Mouse (Mus musculus) heart, postnatal 0 days (tissue): ENCODE results near the gene Ten1. TPM values are rescaled to one million over a fixed set of nuclear protein-coding genes. Genes with fewer than 3 reads are reported as not detected.

Source experiments
- ATAC-seq: fragments of 200-750 bp; cut with Nextera tagmentation; 2 replicates; pipeline ENCODE4 v1.8.0; 2017; ENCODE audit warnings: low read depth, moderate number of reproducible peaks, moderate library complexity; ENCODE audit not compliant: insufficient read depth
- DNase-seq: peaks from one replicate; pipeline ENCODE4 v3.0.0-alpha.2; 2016; ENCODE audit warnings: low spot score
- H3K27ac ChIP-seq: fragments of 300-500 bp; sonication (generic); 2 replicates; pipeline ENCODE4 v1.5.1; 2014; ENCODE audit warnings: low read depth, mild to moderate bottlenecking
- H3K27me3 ChIP-seq: fragments of 300-500 bp; sonication (generic); 2 replicates; pipeline ENCODE4 v1.6.1; 2014; ENCODE audit warnings: low read length, mixed read lengths; ENCODE audit not compliant: control insufficient read depth, insufficient read depth
- H3K36me3 ChIP-seq: fragments of 300-500 bp; sonication (generic); replicated peaks from 2 replicates; pipeline ENCODE4 v1.6.1; 2014; ENCODE audit warnings: low read length, mixed read lengths; ENCODE audit not compliant: control insufficient read depth, insufficient read depth
- H3K4me1 ChIP-seq: fragments of 300-500 bp; sonication (generic); 2 replicates; pipeline ENCODE4 v1.6.1; 2014; ENCODE audit warnings: antibody characterized with exemption; ENCODE audit not compliant: control insufficient read depth, insufficient read depth
- H3K4me2 ChIP-seq: fragments of 300-500 bp; sonication (generic); 2 replicates; pipeline ENCODE4 v1.6.1; 2014; ENCODE audit warnings: low read depth, mild to moderate bottlenecking, low read length, moderate library complexity
- H3K4me3 ChIP-seq: fragments of 300-500 bp; sonication (generic); 2 replicates; pipeline ENCODE4 v1.5.1; 2014; ENCODE audit warnings: low read depth, low read length
- H3K9ac ChIP-seq: fragments of 300-500 bp; sonication (generic); replicated peaks from 2 replicates; pipeline ENCODE4 v1.6.1; 2014; ENCODE audit warnings: low read depth, low read length, mixed read lengths
- H3K9me3 ChIP-seq: fragments of 300-500 bp; sonication (generic); replicated peaks from 2 replicates; pipeline ENCODE4 v1.6.1; 2016; ENCODE audit warnings: low read length; ENCODE audit not compliant: control insufficient read depth
- CTCF ChIP-seq: IDR thresholded peaks from 2 replicates; pipeline ENCODE4 v1.5.1; 2016; ENCODE audit warnings: antibody characterized with exemption, control low read depth, low read depth
- EP300 ChIP-seq: IDR thresholded peaks from 2 replicates; pipeline ENCODE4 v1.6.1; 2016; ENCODE audit warnings: antibody characterized with exemption, low read depth
- WGBS: fragments of 180-500 bp; shearing (Covaris S2); extraction: QIAGEN DNeasy Blood & Tissue Kit; methylation state at CpG from one replicate; pipeline ENCODE4 v1.1.7; 2014; 5-methylcytosine and 5-hydroxymethylcytosine counted together
- polyA plus RNA-seq: library from polyadenylated mRNA; unstranded; fragments of >200 nt; fragmentation: Nextera tagmentation; extraction: Ambion mirVana; gene quantifications from 2 replicates; pipeline ENCODE4 v1.2.1, GENCODE M21; 2015
- total RNA-seq: library from RNA; depleted of rRNA; stranded (reverse); fragments of >200 nt; gene quantifications from 2 replicates; pipeline ENCODE4 v1.2.3, GENCODE M21; 2014; ENCODE audit warnings: low replicate concordance

Ten1 gene
- total and polyA plus RNA-seq, 2 experiments from 2014 or later = 58.4 to 68.2 TPM

DNA sequence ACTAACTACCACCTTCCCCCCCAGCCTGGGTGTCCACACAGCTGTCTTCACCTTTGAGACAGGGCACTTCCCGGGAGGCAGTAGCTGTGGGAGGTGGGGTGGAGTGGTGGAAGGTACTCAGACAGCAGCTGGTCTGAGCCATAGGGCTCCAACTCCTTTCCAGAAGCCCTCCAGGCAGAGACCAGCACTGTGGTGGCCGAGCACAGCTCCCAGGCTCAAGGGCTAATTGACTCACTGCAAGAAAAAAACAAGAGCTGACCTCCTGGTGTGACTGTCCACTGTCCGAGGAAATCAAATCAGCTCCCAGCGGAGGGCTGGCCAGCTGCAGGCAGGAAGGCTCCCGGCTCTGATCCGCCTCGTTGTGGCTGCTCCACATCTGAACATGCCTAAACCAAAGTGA is 41.1 kb downstream of the Ten1 start:
- Histone ChIP-seq H3K9me3 (no peaks in the 10 kb centered on the region), H3K9ac (no peak overlapping the region), H3K27ac (no peak overlapping the region), H3K36me3 (peaks cover 14% of the 10 kb centered on the region), H3K4me1 (no peaks in the 10 kb centered on the region), H3K27me3 (peaks cover 17% of the 10 kb centered on the region), H3K4me2 (no peak overlapping the region), H3K4me3 (no peak overlapping the region)
- no peak for ATAC-seq
- DNase-seq = no peak
- TF ChIP-seq CTCF (no peak), EP300 (no peak)
- 29% methylated on average over 7 of the region's 7 CpGs for WGBS

DNA sequence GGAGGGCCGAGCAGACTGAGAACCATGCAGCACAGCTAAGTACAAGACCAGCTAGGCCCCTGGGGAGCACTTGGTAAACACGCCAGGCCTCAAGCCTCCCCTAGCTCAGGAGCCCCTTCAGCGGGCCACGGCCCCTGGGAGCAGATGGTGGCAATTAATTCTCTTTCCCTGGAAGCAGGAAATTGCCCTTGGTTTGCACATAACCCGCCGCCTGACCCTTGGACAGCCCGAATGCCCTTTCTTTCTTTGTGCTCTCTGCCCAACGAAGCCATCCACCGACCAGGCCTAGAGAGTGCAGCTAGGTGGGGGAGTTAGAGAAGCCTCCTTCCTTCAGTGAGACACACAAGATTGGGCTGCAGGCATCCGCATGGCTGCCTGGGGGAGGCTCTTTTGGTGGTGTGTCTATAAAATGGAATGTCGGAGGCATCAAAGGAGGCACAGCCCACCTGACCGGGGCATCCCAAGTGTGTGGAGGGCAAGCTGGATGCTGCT is 43.1 kb downstream of the Ten1 start:
- H3K9ac ChIP-seq = no peak overlapping the region
- DNase-seq (no peak), ATAC-seq (no peak)
- no peak overlapping the region for H3K4me2 ChIP-seq
- no peak overlapping the region for H3K27ac ChIP-seq
- 67% methylated on average over 12 of the region's 12 CpGs for WGBS
- H3K27me3 ChIP-seq = peaks cover 10% of the 10 kb centered on the region
- no peaks in the 10 kb centered on the region for H3K4me1 ChIP-seq
- no peak overlapping the region for H3K4me3 ChIP-seq
- peaks cover 34% of the 10 kb centered on the region for H3K36me3 ChIP-seq
- TF ChIP-seq CTCF (no peak), EP300 (no peak)
- H3K9me3 ChIP-seq = no peaks in the 10 kb centered on the region

DNA sequence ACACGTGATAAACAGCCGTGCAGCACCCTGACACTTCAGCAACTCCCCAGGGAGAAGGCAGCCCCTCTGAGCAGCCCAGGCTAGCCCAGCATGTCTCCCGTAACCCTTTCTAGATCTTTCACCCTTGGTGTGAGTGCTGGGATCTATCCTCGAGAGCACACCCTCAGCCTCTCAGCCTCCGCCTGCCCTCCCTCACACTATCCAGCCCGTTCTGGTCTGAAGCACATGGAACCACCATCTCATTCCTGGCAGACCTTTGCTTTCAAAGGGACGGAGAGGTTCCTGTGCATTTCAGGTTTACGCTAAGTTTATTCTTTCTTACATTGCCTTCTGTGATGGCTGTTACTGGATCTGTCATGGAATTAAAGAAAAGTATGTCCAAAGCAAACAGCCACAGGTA is 45.9 kb downstream of the Ten1 start:
- TF ChIP-seq CTCF (no peak), EP300 (no peak)
- WGBS = 71% methylated on average over 8 of the region's 8 CpGs
- H3K4me2 ChIP-seq = no peak overlapping the region
- H3K4me1 ChIP-seq = no peaks in the 10 kb centered on the region
- DNase-seq (no peak), ATAC-seq (no peak)
- H3K4me3 ChIP-seq = no peak overlapping the region
- H3K27ac ChIP-seq = no peak overlapping the region
- no peak overlapping the region for H3K9ac ChIP-seq
- no peaks in the 10 kb centered on the region for H3K9me3 ChIP-seq
- H3K27me3 ChIP-seq = no peaks in the 10 kb centered on the region
- H3K36me3 ChIP-seq = peaks cover 62% of the 10 kb centered on the region

DNA sequence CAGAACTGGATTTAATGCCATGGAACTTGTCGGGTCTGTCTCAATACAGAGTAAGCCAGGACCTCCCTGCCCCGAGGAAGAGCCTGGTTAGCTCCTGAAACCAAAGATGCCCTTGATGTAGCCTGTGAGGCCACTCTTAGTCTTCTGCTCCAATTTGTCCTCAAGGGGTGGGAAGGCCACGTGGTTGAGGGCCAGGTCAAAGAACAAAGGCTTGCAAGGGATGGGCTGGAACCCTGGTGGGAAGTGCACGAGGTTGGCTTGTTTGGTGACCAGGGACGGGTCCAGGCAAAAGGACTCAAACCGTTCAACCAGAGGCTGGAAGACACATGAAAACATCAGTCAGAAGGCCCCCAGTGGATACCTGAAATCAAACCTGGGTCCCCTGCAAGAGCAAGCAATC is 47.0 kb downstream of the Ten1 start:
- 82% methylated on average over 6 of the region's 6 CpGs for WGBS
- Histone ChIP-seq H3K36me3 (peaks cover 73% of the 10 kb centered on the region), H3K9me3 (no peaks in the 10 kb centered on the region), H3K9ac (no peak overlapping the region), H3K27me3 (no peaks in the 10 kb centered on the region), H3K4me3 (no peak overlapping the region), H3K4me2 (no peak overlapping the region), H3K4me1 (no peaks in the 10 kb centered on the region), H3K27ac (no peak overlapping the region)
- TF ChIP-seq CTCF = no peak
- TF ChIP-seq EP300 = no peak
- DNase-seq = no peak
- ATAC-seq = no peak

DNA sequence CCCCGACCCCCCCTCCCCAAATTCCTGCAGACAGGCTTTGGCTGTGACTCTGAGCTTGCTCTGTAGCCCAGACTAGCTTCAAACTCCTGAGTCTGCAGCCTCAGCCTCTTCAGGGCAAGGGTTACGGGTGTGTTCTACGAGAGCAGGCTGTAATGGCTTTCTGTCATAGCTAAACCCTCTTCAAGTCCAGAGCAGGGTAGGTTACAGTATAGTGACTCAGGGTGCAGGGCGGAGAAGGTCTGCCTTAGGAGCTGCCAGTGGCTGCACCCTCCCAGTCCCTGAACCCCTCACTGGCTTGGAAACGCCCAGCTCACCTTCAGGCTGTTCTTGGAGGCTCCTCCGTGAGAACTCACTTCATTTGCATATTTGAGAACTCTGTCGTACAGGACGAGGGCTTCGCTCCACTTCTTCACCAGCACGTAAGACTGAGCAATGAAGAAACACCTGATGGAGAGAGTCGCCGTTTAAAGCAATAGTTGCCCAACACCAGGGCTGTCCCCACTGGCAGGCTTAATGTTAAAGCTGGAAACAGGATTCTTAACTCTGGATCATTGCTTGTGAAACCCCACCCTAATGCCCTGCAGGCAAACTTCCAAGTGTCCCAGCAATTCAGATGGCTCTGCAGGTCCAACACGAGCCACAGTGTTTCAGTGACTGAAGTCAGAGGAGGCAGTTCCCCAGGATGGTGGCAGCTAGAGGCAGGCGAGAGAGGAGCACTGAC is 49.0 kb downstream of the Ten1 start:
- ATAC-seq = no peak
- Histone ChIP-seq H3K36me3 (peaks cover 93% of the 10 kb centered on the region), H3K4me1 (no peaks in the 10 kb centered on the region), H3K9me3 (no peaks in the 10 kb centered on the region), H3K4me2 (no peak overlapping the region), H3K27ac (no peak overlapping the region), H3K27me3 (no peaks in the 10 kb centered on the region), H3K4me3 (no peak overlapping the region), H3K9ac (no peak overlapping the region)
- TF ChIP-seq CTCF = no peak
- TF ChIP-seq EP300 = no peak
- 82% methylated on average over 14 of the region's 14 CpGs for WGBS
- DNase-seq = no peak

DNA sequence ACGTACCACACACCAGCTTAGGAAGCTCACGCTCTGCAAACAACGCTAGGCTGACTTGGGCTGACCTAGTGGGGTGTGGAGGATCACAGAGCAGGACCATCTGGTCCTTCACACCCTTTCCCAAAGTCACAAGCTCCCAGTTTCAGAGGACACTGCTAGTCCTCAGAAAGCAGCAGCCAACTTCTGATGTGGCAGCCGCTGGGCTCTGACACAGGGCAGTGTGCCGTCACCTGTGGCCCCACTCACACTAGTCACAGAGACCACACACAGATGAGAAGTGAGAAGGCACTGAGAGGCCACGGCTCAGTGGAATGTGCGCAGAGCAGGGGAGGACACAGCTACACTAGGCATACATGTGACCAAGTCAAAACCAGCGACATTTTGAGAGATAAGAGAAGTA is 52.2 kb downstream of the Ten1 start:
- WGBS = 59% methylated on average over 8 of the region's 8 CpGs
- Histone ChIP-seq H3K36me3 (peaks cover 97% of the 10 kb centered on the region), H3K27ac (no peak overlapping the region), H3K9ac (no peak overlapping the region), H3K4me1 (no peaks in the 10 kb centered on the region), H3K27me3 (no peaks in the 10 kb centered on the region), H3K4me2 (no peak overlapping the region), H3K4me3 (no peak overlapping the region), H3K9me3 (no peaks in the 10 kb centered on the region)
- TF ChIP-seq CTCF (no peak), EP300 (no peak)
- DNase-seq (no peak), ATAC-seq (peak; percentile 20; the same call in 1 of the 2 replicates)
